Mouse (Mus musculus) gastrocnemius, postnatal 4 days (tissue): Measurements from ENCODE around the gene Supt16. TPM values are rescaled to one million over a fixed set of nuclear protein-coding genes. Genes with fewer than 3 reads are reported as not detected.

ENCODE experiments used
- DNase-seq, 2 experiments: peaks; one replicate each; pipeline ENCODE4 v3.0.0; 2021 to 2022; ENCODE audit warnings: low spot score in 2 of 2, mixed read lengths in 2 of 2
- total RNA-seq, 2 experiments: library from RNA; stranded (reverse); gene quantifications; 2 replicates each; pipeline ENCODE4 v1.2.3; 2021

The Supt16 gene
- total RNA-seq, 2 experiments from 2014 or later: 44.0 to 47.8 TPM

DNA sequence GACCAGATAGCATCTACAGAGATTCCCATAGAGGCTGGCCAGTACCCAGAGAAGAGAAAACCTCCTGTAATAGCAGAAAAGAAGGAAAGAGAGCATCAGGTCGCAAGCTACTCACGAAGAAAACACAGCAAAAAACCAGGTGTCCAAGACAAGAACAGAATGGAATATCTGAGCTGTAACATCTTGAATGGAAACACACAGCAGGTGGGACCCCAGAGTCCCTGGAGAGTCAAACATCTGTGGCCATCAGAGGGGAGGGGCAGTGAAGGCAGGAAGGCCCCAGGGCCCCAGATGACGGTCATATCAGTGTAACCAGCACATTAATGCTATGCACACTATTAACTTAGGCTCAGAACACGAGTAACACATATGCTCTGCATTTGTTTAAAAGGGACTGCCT, 47.3 kb downstream of the Supt16 start:
- no peak for DNase-seq

DNA sequence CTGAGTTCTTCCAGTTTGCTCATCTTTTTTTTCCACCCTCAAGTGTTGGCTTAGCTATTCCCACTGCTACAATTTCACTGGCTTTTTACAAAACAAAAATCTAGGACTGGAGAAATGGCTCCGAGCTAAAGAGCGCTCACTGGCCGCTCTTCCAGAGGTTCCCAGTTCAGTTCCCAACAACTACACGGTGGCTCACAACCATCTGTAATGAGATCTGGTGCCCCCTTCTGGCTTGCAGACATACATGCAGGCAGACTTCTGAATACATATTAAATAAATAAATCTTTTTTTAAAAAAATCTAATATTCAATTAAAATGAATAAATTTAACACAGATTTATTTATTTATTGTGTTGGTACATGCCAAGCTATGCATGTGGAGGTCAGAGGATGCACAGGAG, 50.7 kb downstream of the Supt16 start:
- no peak for DNase-seq

DNA sequence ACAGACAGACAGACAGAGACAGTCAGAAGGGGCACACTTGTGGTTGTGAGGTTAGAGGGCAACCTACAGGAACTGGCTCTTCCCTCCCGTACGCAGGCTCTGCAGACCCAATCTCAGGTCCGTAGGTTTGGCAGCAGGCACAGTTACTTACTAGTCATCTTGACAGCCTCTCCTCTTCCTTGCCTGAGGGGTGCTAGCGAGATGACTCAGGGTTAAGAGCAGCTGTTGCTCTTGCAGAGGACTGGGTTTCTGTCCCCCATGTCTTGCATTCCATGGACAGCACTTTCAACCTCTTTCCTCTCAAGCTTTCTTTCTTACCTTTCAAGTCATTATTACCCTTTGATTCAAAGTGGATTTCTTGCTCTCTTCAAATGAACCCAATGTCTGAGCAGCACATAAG, 53.1 kb downstream of the Supt16 start:
- DNase-seq: no peak

DNA sequence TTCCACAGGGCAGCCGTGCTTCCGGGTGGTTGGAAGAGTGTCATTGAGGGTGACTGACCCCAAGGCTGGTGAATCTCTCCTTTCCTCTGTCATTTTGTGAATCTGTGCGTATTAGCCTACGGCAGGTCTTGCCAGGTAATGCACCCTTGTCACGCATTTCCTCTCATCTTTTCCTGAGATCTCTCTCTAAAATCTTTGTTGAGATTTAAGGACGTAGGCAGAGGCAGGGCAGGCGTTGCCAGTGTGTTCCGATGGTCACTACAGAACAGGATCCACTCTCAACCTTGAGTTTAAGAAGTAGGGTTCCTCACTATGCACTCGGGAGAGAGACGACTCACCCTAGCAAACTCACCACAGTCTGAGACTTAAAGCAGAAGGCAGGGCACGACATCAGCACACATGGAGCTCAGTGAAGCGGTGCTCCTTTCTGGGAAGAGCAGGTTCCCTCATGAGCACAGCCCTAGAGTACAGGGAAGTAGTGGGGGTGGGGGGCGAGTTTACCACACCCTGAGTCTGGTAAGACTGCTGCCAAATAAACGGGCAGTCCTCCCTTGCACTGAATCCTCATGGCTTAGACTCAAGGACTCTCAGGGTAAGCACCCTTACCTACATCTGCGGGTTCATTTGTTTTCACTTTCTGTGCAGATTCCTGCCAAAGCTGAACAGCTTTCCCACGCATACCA, 55.6 kb downstream of the Supt16 start:
- no peak for DNase-seq

DNA sequence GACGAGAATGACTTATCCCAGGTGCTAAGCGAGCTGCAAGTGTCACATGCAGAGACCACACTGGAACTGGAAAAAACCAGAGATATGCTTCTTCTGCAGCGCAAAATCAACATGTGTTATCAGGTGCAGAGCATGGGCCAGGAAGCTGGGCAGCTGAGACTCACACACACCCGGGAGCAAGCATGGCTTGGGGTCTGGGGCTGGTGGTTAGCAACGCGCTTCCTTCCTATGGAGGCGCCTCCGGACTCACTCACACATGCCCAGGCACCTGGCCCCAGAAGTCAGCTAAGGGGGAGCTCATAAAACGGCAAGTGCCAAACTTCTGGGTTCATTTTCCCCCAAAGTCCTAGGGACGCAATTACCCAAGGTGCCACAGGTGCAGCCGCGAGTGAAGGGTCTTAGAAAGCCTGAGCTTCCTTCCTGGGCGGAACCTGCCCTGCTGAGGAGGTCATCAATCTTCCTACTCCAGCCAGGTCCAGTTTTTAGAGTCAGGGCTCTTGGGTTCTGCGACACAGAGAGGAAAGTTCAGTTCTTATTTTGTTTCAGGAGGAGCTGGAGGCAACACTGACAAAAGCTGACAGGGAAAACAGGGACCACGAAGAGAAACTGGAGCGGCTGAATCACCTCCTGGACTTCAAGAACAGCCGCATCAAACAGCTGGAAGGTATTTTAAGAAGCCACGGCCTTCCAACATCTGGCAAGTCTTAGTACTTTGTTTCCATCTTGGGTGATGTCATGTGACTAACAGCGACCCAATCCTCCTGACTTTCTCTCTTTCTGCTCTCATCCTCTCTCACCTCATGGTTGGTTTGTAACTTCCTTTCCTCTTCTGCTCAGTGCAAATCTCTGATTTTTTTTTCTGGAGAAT, 56.4 kb downstream of the Supt16 start:
- DNase-seq: no peak

DNA sequence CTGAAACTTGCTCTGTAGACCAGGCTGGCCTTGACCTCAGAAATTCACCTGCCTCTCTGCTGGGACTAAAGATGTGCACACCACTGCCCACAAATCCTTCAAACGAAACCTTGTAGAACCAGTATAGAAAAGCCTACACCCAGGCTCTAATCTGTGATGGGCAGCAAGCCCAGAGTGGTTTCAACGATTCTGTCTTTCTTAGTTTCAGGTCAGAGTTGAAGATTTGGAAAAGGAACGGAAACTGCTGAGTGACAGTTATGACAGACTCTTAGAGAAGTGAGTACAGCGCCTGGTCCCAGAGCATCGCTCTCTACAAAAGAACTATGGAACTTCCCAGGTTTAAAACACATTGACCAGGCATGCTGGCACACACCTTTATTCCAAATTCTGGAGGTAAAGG, 63.6 kb downstream of the Supt16 start:
- no peak for DNase-seq

DNA sequence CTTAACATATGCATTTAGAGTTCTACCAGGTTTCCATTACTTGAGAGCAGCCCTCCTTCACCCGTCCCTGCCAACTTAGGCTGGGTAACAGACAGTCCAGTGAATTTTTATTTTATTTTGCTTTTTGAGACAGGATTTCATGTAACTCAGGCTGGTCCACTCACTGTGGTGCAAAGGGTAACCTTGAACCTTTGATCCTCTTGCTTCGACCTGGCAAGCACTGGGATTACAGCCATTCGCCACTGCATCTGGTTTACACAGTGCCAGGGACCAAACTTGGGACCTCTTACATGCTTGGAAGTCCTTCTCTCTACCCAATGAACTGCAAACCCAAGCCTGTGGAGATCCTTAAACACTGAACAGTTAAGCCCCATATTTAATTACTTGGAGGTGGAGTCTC, 72.6 kb downstream of the Supt16 start:
- no peak for DNase-seq

DNA sequence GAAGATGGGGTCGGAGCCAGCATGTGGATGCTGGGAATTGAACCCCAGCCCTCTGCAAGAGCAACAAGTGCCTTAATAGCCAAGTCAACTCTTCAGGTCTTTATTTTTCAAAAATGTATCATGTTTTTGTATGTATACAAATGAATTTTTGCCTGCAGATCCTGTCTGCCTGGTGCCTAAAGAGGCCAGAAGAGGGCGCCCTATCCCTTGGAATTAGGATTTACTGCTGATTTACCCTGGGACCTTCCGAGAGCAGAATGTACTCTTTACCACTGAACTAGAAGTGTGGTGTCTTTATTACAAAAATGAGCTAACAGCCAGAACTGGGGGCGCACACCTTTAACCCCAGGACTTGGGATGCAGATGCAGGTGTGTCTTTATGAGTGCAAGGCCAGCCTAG, 73.3 kb downstream of the Supt16 start:
- DNase-seq: peak; percentile 27 to 69

DNA sequence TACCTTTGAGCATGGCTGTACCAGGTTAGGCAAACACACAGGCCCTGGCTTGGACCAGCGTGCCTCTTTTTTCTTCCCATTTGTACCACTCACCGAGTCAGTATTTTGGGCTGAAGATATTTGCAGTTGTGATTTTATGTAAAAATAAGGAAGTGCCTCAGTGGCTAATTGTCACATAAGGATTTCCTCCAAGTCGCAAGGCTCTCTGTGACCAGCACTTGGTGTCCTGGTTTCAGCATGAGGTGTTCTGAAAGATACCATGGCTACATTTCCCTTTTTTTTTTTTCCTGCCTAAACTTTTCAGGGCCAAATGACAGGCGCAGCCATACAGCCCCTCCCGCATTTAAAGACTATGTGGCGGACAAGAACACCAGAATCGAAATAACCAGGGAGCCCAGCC, 77.0 kb downstream of the Supt16 start:
- no peak for DNase-seq

DNA sequence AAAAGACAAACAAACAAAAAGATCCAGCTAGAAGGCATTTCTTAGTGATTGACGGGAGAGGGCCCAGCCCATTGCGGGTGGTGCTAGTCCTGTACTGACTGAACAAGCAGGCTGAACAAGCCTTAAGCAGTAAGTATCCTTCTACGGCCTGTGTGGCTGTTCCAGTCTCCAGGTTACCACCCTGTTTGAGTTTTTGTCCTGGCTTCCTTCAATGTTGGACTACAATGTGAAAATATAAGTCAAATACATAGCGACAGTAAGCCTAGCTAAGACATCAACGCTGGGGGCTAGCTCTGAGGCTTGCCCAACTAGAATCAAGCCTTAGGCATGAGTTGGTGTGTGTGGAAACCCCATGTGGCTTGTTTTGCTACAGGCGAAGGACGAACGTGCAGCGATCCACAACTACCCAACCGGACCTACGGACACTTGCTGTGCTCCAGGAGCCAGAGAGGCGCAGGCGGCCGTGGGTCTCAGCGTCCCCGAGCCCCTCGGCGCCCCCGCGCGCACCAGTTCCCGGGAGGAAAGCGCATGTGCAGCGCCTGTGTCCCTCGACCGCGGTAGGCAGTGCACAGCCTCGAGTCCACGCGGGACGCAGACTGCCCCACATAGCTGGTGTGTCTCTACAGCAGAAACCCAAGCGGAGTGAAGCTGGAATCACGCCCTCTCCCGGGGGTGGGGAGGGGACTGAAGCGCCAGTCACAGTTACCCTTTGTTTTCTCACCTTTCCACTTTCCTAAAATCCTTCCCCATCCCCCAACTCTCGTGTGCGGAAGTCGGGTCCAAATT, 78.2 kb downstream of the Supt16 start:
- DNase-seq: peak in 1 of 2 experiments; percentile 39

DNA sequence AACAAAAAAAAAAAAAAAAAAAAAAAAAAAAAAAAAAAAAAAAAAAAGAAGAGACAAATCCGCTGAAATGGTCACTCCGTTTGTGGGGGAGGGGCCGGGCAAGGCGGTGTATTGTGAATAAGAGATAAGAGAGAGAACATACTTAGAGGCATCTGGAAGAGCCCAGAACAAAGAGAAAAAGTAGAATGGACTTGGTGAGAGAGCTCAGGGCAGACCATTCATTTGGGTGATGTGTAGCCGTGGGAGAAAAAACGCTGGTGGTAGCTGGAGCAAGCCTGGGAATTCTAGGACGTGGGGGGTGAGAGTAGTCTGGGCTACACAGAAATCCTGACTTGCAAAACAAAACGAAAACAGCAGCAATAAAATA, 78.8 kb downstream of the Supt16 start:
- no peak for DNase-seq

DNA sequence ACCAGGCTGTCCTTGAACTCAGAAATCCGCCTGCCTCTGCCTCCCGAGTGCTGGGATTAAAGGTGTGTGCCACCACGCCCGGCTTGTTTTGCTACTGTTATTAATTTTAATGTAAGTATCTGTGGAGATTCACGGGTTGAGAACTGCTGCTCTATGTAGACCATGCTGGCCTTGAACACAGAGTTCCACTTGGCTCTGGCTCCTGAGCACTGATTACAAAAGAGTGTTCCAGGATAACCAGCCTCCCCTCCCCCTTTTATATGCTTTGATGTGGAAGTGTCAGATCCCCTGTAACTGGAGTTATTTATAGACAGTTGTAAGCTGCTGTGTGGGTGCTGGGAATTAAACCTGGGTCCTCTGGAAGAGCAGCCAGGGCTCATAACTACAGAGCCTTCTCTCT, 80.0 kb downstream of the Supt16 start:
- DNase-seq: no peak

DNA sequence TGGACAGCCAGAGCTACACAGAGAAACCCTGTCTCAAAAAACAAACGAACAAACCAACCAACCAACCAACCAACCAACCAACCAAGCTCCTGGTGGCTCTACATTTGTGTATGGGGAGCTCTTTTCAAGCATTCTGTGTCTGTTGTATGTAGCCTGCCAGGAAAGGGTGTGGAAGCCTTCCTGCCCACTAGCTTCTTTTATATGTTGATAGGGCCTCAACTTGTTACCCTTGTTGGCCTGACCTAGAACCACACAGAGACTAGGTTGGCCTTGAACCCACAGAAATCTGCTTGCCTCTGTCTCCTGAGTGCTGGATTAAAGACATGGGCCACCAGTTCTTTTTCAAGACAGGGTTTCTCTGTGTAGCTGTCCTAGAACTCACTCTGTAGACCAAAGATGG, 83.1 kb downstream of the Supt16 start:
- no peak for DNase-seq

Other genes starting within 250 kb of the Supt16 start
- 10 to 100 TPM; 90.4 to 92.7 TPM for gene Arhgef40, start 212.7 kb downstream of the Supt16 start, total RNA-seq
- gene Tmem253, start 181.8 kb downstream of the Supt16 start, total RNA-seq: 1 to 10 TPM; 1.1 to 2.8 TPM
- gene Zfp219, start 176.7 kb downstream of the Supt16 start, total RNA-seq: 10 to 100 TPM; 28.3 to 29.7 TPM
- gene Olfr221, start 155.0 kb downstream of the Supt16 start, total RNA-seq: not detected
- gene Hnrnpc, start 93.4 kb downstream of the Supt16 start, total RNA-seq: 100 to 1,000 TPM; 140 to 156 TPM
- gene Rpgrip1, start 86.7 kb downstream of the Supt16 start, total RNA-seq: under 1 TPM; 0.23 to 0.49 TPM
- gene Chd8, start 60.4 kb upstream of the Supt16 start, total RNA-seq: 10 to 100 TPM; 76.4 to 78.8 TPM
- 10 to 100 TPM; 41.8 to 42.0 TPM for gene Tox4, start 81.7 kb upstream of the Supt16 start, total RNA-seq
- gene Rab2b, start 82.1 kb upstream of the Supt16 start, total RNA-seq: 10 to 100 TPM in 1 of 2 experiments, 1 to 10 TPM in 1; 9.1 to 12.5 TPM
- gene Mettl3, start 107.7 kb upstream of the Supt16 start, total RNA-seq: 10 to 100 TPM; 22.1 to 24.8 TPM
- 1 to 10 TPM; 7.2 to 7.4 TPM for gene Sall2, start 131.3 kb upstream of the Supt16 start, total RNA-seq
- gene Olfr1513, start 159.0 kb upstream of the Supt16 start, total RNA-seq: not detected
- not detected for gene Olfr1512, start 181.8 kb upstream of the Supt16 start, total RNA-seq
- gene Olfr1511, start 200.0 kb upstream of the Supt16 start, total RNA-seq: not detected
- not detected for gene Olfr1510, start 217.0 kb upstream of the Supt16 start, total RNA-seq
- gene Olfr1509, start 245.6 kb upstream of the Supt16 start, total RNA-seq: not detected